Mouse (Mus musculus): Measurements from ENCODE around the gene Zfp473. TPM values are rescaled to one million over a fixed set of nuclear protein-coding genes. Genes with fewer than 3 reads are reported as not detected.
A peak's percentile ranks its signal among the peaks of the same experiment; 100 is the strongest.

Zfp473 gene
- polyA plus RNA-seq, 1 experiment from 2014 or later, result 1.3 TPM

GRCm38 (mm10) chr7:44747115-44747514 lies 3.7 kb downstream of the Zfp473 start:
- H3K4me2 ChIP-seq, result peak overlapping the region; percentile 67; the same call in 1 of the 2 replicates
- WGBS, result 70% methylated on average over 4 of the region's 4 CpGs
- no peak overlapping the region for H3K9ac ChIP-seq
- peaks cover 2% of the 10 kb centered on the region; the same call in 1 of the 2 replicates for H3K36me3 ChIP-seq
- H3K27ac ChIP-seq (replicated peaks), result no peak overlapping the region
- H3K27me3 ChIP-seq, result no peaks in the 10 kb centered on the region
- peaks cover 28% of the 10 kb centered on the region for H3K4me1 ChIP-seq (replicated peaks)
- no peak for ATAC-seq (ENCODE audit: low read depth)
- H3K4me3 ChIP-seq, result no peak overlapping the region
- no peaks in the 10 kb centered on the region for H3K9me3 ChIP-seq

GRCm38 (mm10) chr7:44745076-44745475 lies 5.8 kb downstream of the Zfp473 start:
- Histone ChIP-seq H3K9ac (peak overlapping the region; percentile 69), H3K4me2 (peak overlapping the region; percentile 69), H3K27ac (replicated peaks) (peak overlapping the region; percentile 57), H3K9me3 (no peaks in the 10 kb centered on the region), H3K36me3 (no peaks in the 10 kb centered on the region), H3K4me1 (replicated peaks) (peaks cover 28% of the 10 kb centered on the region), H3K27me3 (no peaks in the 10 kb centered on the region), H3K4me3 (peak overlapping the region; percentile 41)
- under 1% methylated on average over 18 of the region's 18 CpGs for WGBS
- ATAC-seq (ENCODE audit: low read depth), result peak; percentile 52

- peak overlapping the region; percentile 41 for H3K4me3 ChIP-seq
- no peaks in the 10 kb centered on the region for H3K9me3 ChIP-seq
- peak overlapping the region; percentile 69 for H3K4me2 ChIP-seq
- no peaks in the 10 kb centered on the region for H3K36me3 ChIP-seq
- H3K27me3 ChIP-seq, result no peaks in the 10 kb centered on the region
- H3K4me1 ChIP-seq (replicated peaks), result peaks cover 25% of the 10 kb centered on the region
- no peak for ATAC-seq (ENCODE audit: low read depth)
- 35% methylated on average over 9 of the region's 9 CpGs for WGBS
- no peak overlapping the region for H3K27ac ChIP-seq (replicated peaks)
- H3K9ac ChIP-seq, result peak overlapping the region; percentile 69; the same call in 1 of the 2 replicates
Observed at GRCm38 (mm10) chr7:44744270-44744669, 6.6 kb downstream of the Zfp473 start.

- ATAC-seq (ENCODE audit: low read depth), result no peak
- Histone ChIP-seq H3K4me2 (no peak overlapping the region), H3K9me3 (no peaks in the 10 kb centered on the region), H3K27me3 (no peaks in the 10 kb centered on the region), H3K9ac (no peak overlapping the region), H3K36me3 (no peaks in the 10 kb centered on the region), H3K4me1 (replicated peaks) (peaks cover 10% of the 10 kb centered on the region), H3K4me3 (no peak overlapping the region), H3K27ac (replicated peaks) (no peak overlapping the region)
- WGBS, result 92% methylated on average over 8 of the region's 8 CpGs
Observed at GRCm38 (mm10) chr7:44741361-44741760, 9.5 kb downstream of the Zfp473 start.

- ATAC-seq (ENCODE audit: low read depth), result no peak
- no peaks in the 10 kb centered on the region for H3K27me3 ChIP-seq
- 0 out of 2 replicates have a peak, but pooled peaks cover 5% of the 10 kb centered on the region for H3K9me3 ChIP-seq
Observed at GRCm38 (mm10) chr7:44733723-44734122, 17.1 kb downstream of the Zfp473 start.

GRCm38 (mm10) chr7:44728082-44728975 lies 22.5 kb downstream of the Zfp473 start:
- Histone ChIP-seq H3K4me3 (no peak overlapping the region), H3K9ac (no peak overlapping the region), H3K9me3 (no peaks in the 10 kb centered on the region), H3K27me3 (no peaks in the 10 kb centered on the region), H3K4me2 (no peak overlapping the region), H3K4me1 (replicated peaks) (no peaks in the 10 kb centered on the region), H3K27ac (replicated peaks) (no peak overlapping the region), H3K36me3 (peaks cover 14% of the 10 kb centered on the region)
- no peak for ATAC-seq (ENCODE audit: low read depth)
- 86% methylated on average over 11 of the region's 11 CpGs for WGBS

More at GRCm38 (mm10) chr7:44733723-44734122, 17.1 kb downstream of the Zfp473 start:
- H3K9ac ChIP-seq, result no peak overlapping the region
- no peak overlapping the region for H3K4me3 ChIP-seq
- 87% methylated on average over 9 of the region's 9 CpGs for whole genome bisulfite sequencing
- H3K4me2 ChIP-seq, result no peak overlapping the region
- H3K36me3 ChIP-seq, result peaks cover 32% of the 10 kb centered on the region
- no peaks in the 10 kb centered on the region for H3K4me1 ChIP-seq (replicated peaks)
- H3K27ac ChIP-seq (replicated peaks), result no peak overlapping the region

GRCm38 (mm10) chr7:44727151-44727550 lies 23.7 kb downstream of the Zfp473 start:
- Histone ChIP-seq H3K9me3 (no peaks in the 10 kb centered on the region), H3K27me3 (no peaks in the 10 kb centered on the region), H3K4me1 (replicated peaks) (no peaks in the 10 kb centered on the region), H3K36me3 (peaks cover 2% of the 10 kb centered on the region; the same call in 1 of the 2 replicates), H3K4me3 (no peak overlapping the region), H3K27ac (replicated peaks) (no peak overlapping the region), H3K4me2 (no peak overlapping the region), H3K9ac (no peak overlapping the region)
- WGBS, result 61% methylated on average over 5 of the region's 5 CpGs
- no peak for ATAC-seq (ENCODE audit: low read depth)

GRCm38 (mm10) chr7:44726343-44726742 lies 24.5 kb downstream of the Zfp473 start:
- Histone ChIP-seq H3K4me2 (no peak overlapping the region), H3K4me1 (replicated peaks) (no peaks in the 10 kb centered on the region), H3K27me3 (no peaks in the 10 kb centered on the region), H3K27ac (replicated peaks) (no peak overlapping the region), H3K9me3 (no peaks in the 10 kb centered on the region), H3K9ac (no peak overlapping the region), H3K36me3 (no peaks in the 10 kb centered on the region; the same call in 1 of the 2 replicates), H3K4me3 (no peak overlapping the region)
- WGBS, result 83% methylated on average over 6 of the region's 6 CpGs
- no peak for ATAC-seq (ENCODE audit: low read depth)

GRCm38 (mm10) chr7:44724316-44724715 lies 26.5 kb downstream of the Zfp473 start:
- no peak for ATAC-seq (ENCODE audit: low read depth)
- Histone ChIP-seq H3K4me3 (no peak overlapping the region), H3K4me2 (no peak overlapping the region), H3K36me3 (no peaks in the 10 kb centered on the region), H3K27ac (replicated peaks) (no peak overlapping the region), H3K4me1 (replicated peaks) (no peaks in the 10 kb centered on the region), H3K9me3 (no peaks in the 10 kb centered on the region), H3K27me3 (no peaks in the 10 kb centered on the region), H3K9ac (no peak overlapping the region)
- 29% methylated on average over 7 of the region's 7 CpGs for WGBS

GRCm38 (mm10) chr7:44722058-44722457 lies 28.8 kb downstream of the Zfp473 start:
- no peak overlapping the region for H3K4me2 ChIP-seq
- no peak for ATAC-seq (ENCODE audit: low read depth)
- WGBS, result 91% methylated on average over 5 of the region's 5 CpGs
- H3K27me3 ChIP-seq, result no peaks in the 10 kb centered on the region
- H3K4me1 ChIP-seq (replicated peaks), result no peaks in the 10 kb centered on the region
- no peak overlapping the region for H3K27ac ChIP-seq (replicated peaks)
- no peaks in the 10 kb centered on the region for H3K36me3 ChIP-seq
- H3K9ac ChIP-seq, result no peak overlapping the region
- no peaks in the 10 kb centered on the region for H3K9me3 ChIP-seq
- no peak overlapping the region for H3K4me3 ChIP-seq

- Histone ChIP-seq H3K4me3 (no peak overlapping the region), H3K4me2 (no peak overlapping the region), H3K36me3 (no peaks in the 10 kb centered on the region), H3K9me3 (no peaks in the 10 kb centered on the region; the same call in 1 of the 2 replicates), H3K4me1 (replicated peaks) (no peaks in the 10 kb centered on the region), H3K27me3 (no peaks in the 10 kb centered on the region), H3K9ac (no peak overlapping the region), H3K27ac (replicated peaks) (no peak overlapping the region)
- WGBS, result 88% methylated on average over 5 of the region's 5 CpGs
- no peak for ATAC-seq (ENCODE audit: low read depth)
Observed at GRCm38 (mm10) chr7:44709881-44710280, 41.0 kb downstream of the Zfp473 start.

GRCm38 (mm10) chr7:44708574-44708973 lies 42.3 kb downstream of the Zfp473 start, which contains the start of gene Izumo2:
Gene Izumo2 (plus strand): TSS chr7:44708742.
- no peaks in the 10 kb centered on the region for H3K27me3 ChIP-seq
- H3K9ac ChIP-seq, result no peak within 1 kb of the TSS
- H3K27ac ChIP-seq (replicated peaks), result no peak within 1 kb of the TSS
- H3K4me1 ChIP-seq (replicated peaks), result no peaks in the 10 kb centered on the region
- ATAC-seq (ENCODE audit: low read depth), result no peak
- no peak within 1 kb of the TSS for H3K4me2 ChIP-seq
- no peaks in the 10 kb centered on the region; the same call in 1 of the 2 replicates for H3K9me3 ChIP-seq
- 69% methylated on average over 14 of the region's 14 CpGs for WGBS
- H3K4me3 ChIP-seq, result no peak within 1 kb of the TSS
- no peaks in the 10 kb centered on the region for H3K36me3 ChIP-seq
